Mouse (Mus musculus) neural tube, embryonic 12.5 days (tissue): ENCODE results near the gene Hcfc2. TPM values are rescaled to one million over a fixed set of nuclear protein-coding genes. Genes with fewer than 3 reads are reported as not detected.

Source experiments
- ATAC-seq: fragments of 200-750 bp; cut with Nextera tagmentation; 2 replicates; pipeline ENCODE4 v1.8.0; 2017; ENCODE audit warnings: low read depth, mild to moderate bottlenecking, moderate TSS enrichment, moderate library complexity; ENCODE audit not compliant: low FRiP score
- H3K27ac ChIP-seq: fragments of 300-500 bp; sonication (generic); 2 replicates; pipeline ENCODE4 v1.5.1; 2016
- H3K27me3 ChIP-seq: fragments of 300-500 bp; sonication (generic); replicated peaks from 2 replicates; pipeline ENCODE4 v1.6.1; 2016; ENCODE audit warnings: mild to moderate bottlenecking
- H3K36me3 ChIP-seq: fragments of 300-500 bp; sonication (generic); 2 replicates; pipeline ENCODE4 v1.6.1; 2016; ENCODE audit warnings: mild to moderate bottlenecking
- H3K4me1 ChIP-seq: fragments of 300-500 bp; sonication (generic); 2 replicates; pipeline ENCODE4 v1.6.1; 2016
- H3K4me2 ChIP-seq: fragments of 300-500 bp; sonication (generic); replicated peaks from 2 replicates; pipeline ENCODE4 v1.6.1; 2016; ENCODE audit warnings: mild to moderate bottlenecking
- H3K4me3 ChIP-seq: fragments of 300-500 bp; sonication (generic); 2 replicates; pipeline ENCODE4 v1.5.1; 2016
- H3K9ac ChIP-seq: fragments of 300-500 bp; sonication (generic); 2 replicates; pipeline ENCODE4 v1.6.1; 2016; ENCODE audit warnings: mild to moderate bottlenecking
- H3K9me3 ChIP-seq: fragments of 300-500 bp; sonication (generic); 2 replicates; pipeline ENCODE4 v1.6.1; 2016; ENCODE audit warnings: mild to moderate bottlenecking
- WGBS: fragments of 180-500 bp; shearing (Covaris S2); methylation state at CpG from one replicate; pipeline ENCODE4 v1.1.7; 2016; 5-methylcytosine and 5-hydroxymethylcytosine counted together
- polyA plus RNA-seq: library from polyadenylated mRNA; unstranded; fragments of >200 nt; fragmentation: Nextera tagmentation; extraction: Ambion mirVana; gene quantifications from 2 replicates; pipeline ENCODE4 v1.2.1, GENCODE M21; 2016

Hcfc2 gene
- polyA plus RNA-seq, 1 experiment from 2014 or later: 47.2 TPM

DNA sequence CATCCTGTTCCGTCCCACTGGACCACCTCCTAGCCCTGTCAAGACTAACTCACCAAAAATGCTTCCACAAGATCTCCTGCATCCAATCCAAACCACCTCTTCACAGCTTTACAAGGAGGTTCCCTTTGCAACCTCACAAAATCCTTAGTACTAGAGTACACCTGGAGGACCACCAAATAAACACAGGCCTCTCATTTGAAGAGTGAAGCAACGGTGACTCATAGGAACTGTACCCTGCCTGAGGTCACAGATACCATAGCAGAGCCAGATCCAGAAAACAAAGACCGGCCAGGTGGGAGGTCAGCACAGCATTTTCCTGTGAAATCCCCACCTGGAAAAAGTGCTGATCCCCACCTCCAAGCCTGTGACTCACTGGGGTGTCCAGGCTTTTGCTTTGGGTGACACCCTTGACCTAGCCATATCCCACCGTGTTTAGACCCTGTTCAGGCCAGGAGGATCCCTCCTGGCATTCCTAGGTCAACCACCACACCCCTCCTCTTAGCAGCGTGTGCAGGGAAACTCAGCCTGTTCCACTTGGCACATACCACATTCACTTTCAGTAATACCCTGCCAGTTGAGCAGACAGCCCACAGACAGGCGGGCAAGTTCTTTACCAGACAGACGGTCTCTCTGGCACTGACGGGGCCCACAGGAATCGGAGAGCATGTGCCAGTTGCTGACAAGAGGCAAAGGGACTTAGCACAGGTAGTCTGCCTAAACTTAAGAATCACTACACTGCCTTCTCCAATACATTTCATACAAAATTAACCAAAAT, 65.3 kb downstream of the Hcfc2 start:
- H3K36me3 ChIP-seq: peaks cover 42% of the 10 kb centered on the region
- ATAC-seq: no peak
- peak overlapping the region; percentile 21; the same call in 1 of the 2 replicates for H3K9ac ChIP-seq

DNA sequence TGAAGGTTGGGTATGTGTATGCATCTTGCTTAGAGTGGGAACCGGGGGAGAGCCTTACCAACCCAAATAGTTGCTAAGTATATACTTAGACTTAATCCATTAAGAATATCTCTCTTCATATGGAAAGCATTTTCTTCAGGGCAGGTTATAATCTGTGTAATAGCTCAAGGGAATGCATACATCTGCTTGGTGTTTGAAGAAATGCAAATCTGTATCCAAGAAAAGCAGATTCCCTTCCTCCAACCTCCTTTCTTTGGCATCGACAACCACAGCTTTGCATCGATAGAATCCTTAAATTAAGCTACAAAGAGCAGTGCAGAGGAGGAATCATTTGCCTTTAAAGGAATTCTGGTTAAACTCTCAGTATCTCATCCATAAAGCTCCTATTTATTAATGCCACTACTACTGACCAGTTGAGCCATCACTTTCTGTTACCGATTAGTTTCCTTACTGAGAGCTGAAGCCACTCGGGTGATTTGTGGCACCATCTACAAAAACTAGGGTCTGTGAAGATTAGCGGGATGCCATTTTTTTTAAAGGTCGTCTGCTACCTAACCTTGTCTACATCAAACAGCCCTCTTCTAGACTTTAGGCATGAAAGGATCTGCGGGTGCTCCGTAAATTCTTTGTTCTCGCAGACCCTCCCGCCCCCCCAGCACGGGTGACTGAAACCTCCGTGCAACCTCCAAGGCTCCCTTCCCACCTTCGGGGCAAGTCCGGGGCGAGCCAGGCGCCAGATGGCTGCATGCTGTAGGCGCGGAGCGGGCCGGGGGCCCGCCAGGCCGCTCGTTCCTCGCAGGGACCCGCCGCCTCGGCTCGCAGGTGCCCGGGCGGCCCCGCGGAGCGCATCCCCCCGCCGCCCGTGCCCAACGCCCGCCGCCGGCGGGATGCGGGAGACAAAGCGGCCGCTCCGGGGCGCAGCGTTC, 67.1 kb downstream of the Hcfc2 start:
- Histone ChIP-seq H3K9me3 (no peaks in the 10 kb centered on the region), H3K36me3 (peaks cover 24% of the 10 kb centered on the region), H3K9ac (peak overlapping the region; percentile 99), H3K4me3 (peak overlapping the region; percentile 96), H3K4me2 (peak overlapping the region; percentile 56), H3K27me3 (no peaks in the 10 kb centered on the region), H3K27ac (peak overlapping the region; percentile 100), H3K4me1 (peaks cover 32% of the 10 kb centered on the region)
- peak; percentile 63 for ATAC-seq
- under 1% methylated on average over 48 of the region's 48 CpGs for WGBS

More for the DNA sequence above, 65.3 kb downstream of the Hcfc2 start:
- Histone ChIP-seq H3K27me3 (no peaks in the 10 kb centered on the region), H3K27ac (no peak overlapping the region), H3K9me3 (no peaks in the 10 kb centered on the region), H3K4me2 (peak overlapping the region; percentile 45), H3K4me1 (peaks cover 42% of the 10 kb centered on the region), H3K4me3 (no peak overlapping the region)
- 88% methylated on average over 9 of the region's 9 CpGs for WGBS

- Histone ChIP-seq H3K27ac (peak within 1 kb of the TSS; percentile 100), H3K4me1 (peaks cover 28% of the 10 kb centered on the region), H3K9ac (peak within 1 kb of the TSS; percentile 99), H3K36me3 (peaks cover 15% of the 10 kb centered on the region), H3K9me3 (no peaks in the 10 kb centered on the region), H3K4me3 (peak within 1 kb of the TSS; percentile 96), H3K4me2 (peak within 1 kb of the TSS; percentile 56), H3K27me3 (no peaks in the 10 kb centered on the region)
- 2% methylated on average over 66 of the region's 68 CpGs for WGBS
- peak; percentile 96 for ATAC-seq
These were observed 68.1 kb downstream of the Hcfc2 start, which contains the start of gene Nfyb for GRCm38 (mm10) chr10:82763840-82764631. Gene Nfyb (minus strand): TSS chr10:82764144.

- H3K9me3 ChIP-seq: no peaks in the 10 kb centered on the region
- peaks cover 5% of the 10 kb centered on the region; the same call in 1 of the 2 replicates for H3K4me1 ChIP-seq
- H3K4me3 ChIP-seq: no peak overlapping the region
- no peaks in the 10 kb centered on the region for H3K36me3 ChIP-seq
- ATAC-seq: 0 out of 2 replicates have a peak, but pooled peaks have one; percentile 42
- WGBS: 18% methylated on average over 9 of the region's 9 CpGs
- H3K4me2 ChIP-seq: no peak overlapping the region
- H3K27ac ChIP-seq: no peak overlapping the region
- H3K27me3 ChIP-seq: no peaks in the 10 kb centered on the region
- H3K9ac ChIP-seq: no peak overlapping the region
These were observed 72.9 kb downstream of the Hcfc2 start for GRCm38 (mm10) chr10:82768901-82769300.

- Histone ChIP-seq H3K9me3 (no peaks in the 10 kb centered on the region), H3K4me2 (no peak overlapping the region), H3K27ac (no peak overlapping the region), H3K9ac (no peak overlapping the region), H3K4me3 (no peak overlapping the region), H3K36me3 (no peaks in the 10 kb centered on the region), H3K4me1 (no peaks in the 10 kb centered on the region), H3K27me3 (no peaks in the 10 kb centered on the region)
- WGBS: 86% methylated on average over 2 of the region's 2 CpGs
- no peak for ATAC-seq
These were observed 74.8 kb downstream of the Hcfc2 start for GRCm38 (mm10) chr10:82770713-82771112.

GRCm38 (mm10) chr10:82771595-82772170, 75.7 kb downstream of the Hcfc2 start:
- 0 out of 2 replicates have a peak, but pooled peaks have one; percentile 21 for ATAC-seq
- Histone ChIP-seq H3K9ac (no peak overlapping the region), H3K9me3 (no peaks in the 10 kb centered on the region), H3K4me1 (no peaks in the 10 kb centered on the region), H3K27me3 (no peaks in the 10 kb centered on the region), H3K36me3 (no peaks in the 10 kb centered on the region), H3K27ac (no peak overlapping the region), H3K4me3 (no peak overlapping the region), H3K4me2 (no peak overlapping the region)
- WGBS: 69% methylated on average over 9 of the region's 9 CpGs

- no peaks in the 10 kb centered on the region for H3K4me1 ChIP-seq
- H3K36me3 ChIP-seq: no peaks in the 10 kb centered on the region
- H3K4me2 ChIP-seq: no peak overlapping the region
- 93% methylated on average over 5 of the region's 5 CpGs for WGBS
- no peaks in the 10 kb centered on the region for H3K27me3 ChIP-seq
- no peak overlapping the region for H3K27ac ChIP-seq
- H3K4me3 ChIP-seq: no peak overlapping the region
- H3K9me3 ChIP-seq: no peaks in the 10 kb centered on the region
- no peak for ATAC-seq
- H3K9ac ChIP-seq: no peak overlapping the region
These were observed 78.9 kb downstream of the Hcfc2 start for GRCm38 (mm10) chr10:82774841-82775240.

DNA sequence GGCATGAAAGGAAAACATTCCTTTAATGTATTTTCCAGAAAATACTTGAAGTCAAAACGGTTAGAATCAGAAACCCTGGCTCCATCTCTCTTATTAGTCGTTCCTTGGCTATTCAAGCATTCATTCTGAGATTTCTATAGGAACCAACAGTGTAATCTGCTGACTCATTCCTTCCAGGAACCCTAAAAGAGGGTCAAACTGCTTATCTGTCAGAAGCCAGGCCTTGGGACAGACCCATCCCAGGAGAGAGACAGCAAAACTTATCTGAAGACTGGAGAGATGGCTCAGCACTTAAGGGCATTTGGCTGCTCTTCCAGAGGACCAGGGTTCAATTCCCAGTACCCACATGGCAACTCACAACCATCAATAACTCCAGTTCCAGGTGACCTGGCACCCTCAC, 81.1 kb downstream of the Hcfc2 start:
- H3K4me3 ChIP-seq: no peak overlapping the region
- no peak overlapping the region for H3K27ac ChIP-seq
- no peaks in the 10 kb centered on the region for H3K27me3 ChIP-seq
- H3K9me3 ChIP-seq: no peaks in the 10 kb centered on the region
- H3K4me1 ChIP-seq: no peaks in the 10 kb centered on the region
- WGBS: 85% methylated on average over 2 of the region's 2 CpGs
- H3K4me2 ChIP-seq: no peak overlapping the region
- no peak for ATAC-seq
- H3K9ac ChIP-seq: no peak overlapping the region
- no peaks in the 10 kb centered on the region for H3K36me3 ChIP-seq

GRCm38 (mm10) chr10:82777886-82778285, 81.9 kb downstream of the Hcfc2 start:
- ATAC-seq: no peak

GRCm38 (mm10) chr10:82778791-82779549, 83.0 kb downstream of the Hcfc2 start:
- WGBS: 75% methylated on average over 8 of the region's 8 CpGs
- Histone ChIP-seq H3K4me1 (no peaks in the 10 kb centered on the region), H3K36me3 (no peaks in the 10 kb centered on the region), H3K27me3 (no peaks in the 10 kb centered on the region), H3K4me2 (no peak overlapping the region), H3K4me3 (no peak overlapping the region), H3K9me3 (no peaks in the 10 kb centered on the region), H3K9ac (no peak overlapping the region), H3K27ac (no peak overlapping the region)
- ATAC-seq: no peak

More at GRCm38 (mm10) chr10:82777886-82778285, 81.9 kb downstream of the Hcfc2 start:
- Histone ChIP-seq H3K4me2 (no peak overlapping the region), H3K36me3 (no peaks in the 10 kb centered on the region), H3K9me3 (no peaks in the 10 kb centered on the region), H3K27ac (no peak overlapping the region), H3K27me3 (no peaks in the 10 kb centered on the region), H3K9ac (no peak overlapping the region), H3K4me3 (no peak overlapping the region), H3K4me1 (no peaks in the 10 kb centered on the region)
- 36% methylated on average over 13 of the region's 13 CpGs for WGBS

DNA sequence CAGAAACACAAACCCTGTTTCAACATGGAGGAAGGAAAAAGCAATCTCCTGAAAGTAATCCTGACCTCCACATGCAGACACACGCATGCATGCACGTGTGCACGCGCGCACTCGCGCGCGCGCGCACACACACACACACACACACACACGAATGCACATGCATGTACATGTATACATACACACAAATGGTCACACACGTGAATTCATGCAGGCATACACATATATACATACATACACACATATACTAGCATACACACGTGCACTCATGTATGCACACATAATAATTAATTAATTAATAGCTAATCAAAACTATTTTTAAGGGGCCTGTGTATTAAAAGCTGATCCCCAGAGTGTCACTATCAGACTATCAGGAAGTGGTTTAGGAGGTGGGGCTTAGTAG, 83.9 kb downstream of the Hcfc2 start:
- H3K4me3 ChIP-seq: no peak overlapping the region
- H3K27me3 ChIP-seq: no peaks in the 10 kb centered on the region
- H3K36me3 ChIP-seq: no peaks in the 10 kb centered on the region
- WGBS: 93% methylated on average over 14 of the region's 14 CpGs
- H3K4me1 ChIP-seq: no peaks in the 10 kb centered on the region
- no peak overlapping the region for H3K9ac ChIP-seq
- H3K9me3 ChIP-seq: no peaks in the 10 kb centered on the region
- no peak overlapping the region for H3K4me2 ChIP-seq
- H3K27ac ChIP-seq: no peak overlapping the region
- no peak for ATAC-seq
